26 mouse cellular contexts compared by ENCODE assay signal in genomic region chr10:63063365-63063764, GRCm38 (mm10). TPM values are rescaled to one million over a fixed set of nuclear protein-coding genes. Genes with fewer than 3 reads are reported as not detected.
DNase-seq lines count a peak whose midpoint lies in the region; ATAC-seq and TF ChIP-seq lines count a peak whose summit lies in the region.
"Had no signal": no experiment of that assay in that cellular context is flagged by ENCODE, and none has a peak within 500 bp of the region (broad histone marks: within the 10 kb centered on the region; RNA-seq: fewer than 3 reads in every experiment).

No protein-coding gene starts in this region.

- 67% methylated on average over 7 of the region's 7 CpGs for WGBS in hindbrain, embryonic 12.5 days
- WGBS in hindbrain, postnatal 0 days = 68% methylated on average over 7 of the region's 7 CpGs
- 67% methylated on average over 7 of the region's 7 CpGs for WGBS in liver, embryonic 12.5 days (ENCODE audit: insufficient replicate concordance)
- WGBS in liver, embryonic 11.5 days = 75% methylated on average over 7 of the region's 7 CpGs
- 77% methylated on average over 7 of the region's 7 CpGs for WGBS in stomach, embryonic 15.5 days
- WGBS in stomach, postnatal 0 days = 77% methylated on average over 7 of the region's 7 CpGs
- 69% methylated on average over 7 of the region's 7 CpGs for WGBS in midbrain, embryonic 14.5 days

- H3K27ac ChIP-seq in hindbrain, embryonic 12.5 days = no peak overlapping the region
- H3K27ac ChIP-seq in hindbrain, postnatal 0 days = no peak overlapping the region
- H3K27ac ChIP-seq in liver, embryonic 12.5 days = no peak overlapping the region
- H3K27ac ChIP-seq in liver, embryonic 11.5 days (ENCODE audit: low read depth, low read length) = no peak overlapping the region
- no peak overlapping the region for H3K27ac ChIP-seq in stomach, embryonic 15.5 days
- no peak overlapping the region for H3K27ac ChIP-seq in stomach, postnatal 0 days (replicated peaks)
- no peak overlapping the region for H3K27ac ChIP-seq in midbrain, embryonic 14.5 days (replicated peaks; ENCODE audit: low read depth, low read length)
- H3K27ac ChIP-seq: embryonic facial prominence, embryonic 15.5 days; forebrain, embryonic 10.5 days; heart, embryonic 10.5 days; hindbrain, embryonic 13.5 days had no signal

- no peak for DNase-seq in hindbrain, postnatal 0 days (ENCODE audit: low spot score)
- DNase-seq in liver, embryonic 11.5 days (ENCODE audit: low spot score) = no peak
- DNase-seq in stomach, postnatal 0 days (ENCODE audit: low spot score) = no peak
- no peak for DNase-seq in midbrain, embryonic 14.5 days
- DNase-seq in spleen, postnatal 4 days (ENCODE audit: low spot score in 2 of 2) = no peak
- DNase-seq: adrenal gland, adult 2 months; adrenal gland, postnatal 25 days; cerebellum, adult 18-20 months; cerebellum, adult 9-11 months; cerebellum, postnatal 36 days; gastrocnemius, postnatal 10 days; heart, adult 18-20 months; heart, postnatal 10 days; heart, postnatal 4 days had no signal

- H3K36me3 ChIP-seq in hindbrain, embryonic 12.5 days = no peaks in the 10 kb centered on the region
- no peaks in the 10 kb centered on the region for H3K36me3 ChIP-seq in hindbrain, postnatal 0 days (ENCODE audit: insufficient read depth, low read length)
- no peaks in the 10 kb centered on the region for H3K36me3 ChIP-seq in liver, embryonic 12.5 days
- H3K36me3 ChIP-seq in liver, embryonic 11.5 days (ENCODE audit: control insufficient read depth, insufficient read depth, low read length) = no peaks in the 10 kb centered on the region
- no peaks in the 10 kb centered on the region for H3K36me3 ChIP-seq in stomach, embryonic 15.5 days
- H3K36me3 ChIP-seq in stomach, postnatal 0 days (ENCODE audit: control insufficient read depth, insufficient read depth, low read length) = no peaks in the 10 kb centered on the region
- no peaks in the 10 kb centered on the region for H3K36me3 ChIP-seq in midbrain, embryonic 14.5 days (ENCODE audit: control insufficient read depth, insufficient read depth, low read length)
- H3K36me3 ChIP-seq: embryonic facial prominence, embryonic 15.5 days; forebrain, embryonic 10.5 days; heart, embryonic 10.5 days; hindbrain, embryonic 13.5 days had no signal

- no peaks in the 10 kb centered on the region for H3K4me1 ChIP-seq in hindbrain, embryonic 12.5 days
- H3K4me1 ChIP-seq in hindbrain, postnatal 0 days (ENCODE audit: insufficient read depth, low read length) = no peaks in the 10 kb centered on the region
- no peaks in the 10 kb centered on the region for H3K4me1 ChIP-seq in liver, embryonic 12.5 days
- H3K4me1 ChIP-seq in liver, embryonic 11.5 days (replicated peaks; ENCODE audit: control insufficient read depth, insufficient read depth, low read length) = no peaks in the 10 kb centered on the region
- H3K4me1 ChIP-seq in stomach, embryonic 15.5 days = no peaks in the 10 kb centered on the region
- H3K4me1 ChIP-seq in stomach, postnatal 0 days (replicated peaks; ENCODE audit: control insufficient read depth, insufficient read depth) = no peaks in the 10 kb centered on the region; the same call in 1 of the 2 replicates
- H3K4me1 ChIP-seq in midbrain, embryonic 14.5 days (ENCODE audit: control insufficient read depth, insufficient read depth, low read length) = no peaks in the 10 kb centered on the region
- H3K4me1 ChIP-seq: embryonic facial prominence, embryonic 15.5 days; heart, embryonic 10.5 days had no signal

- no peak overlapping the region for H3K9ac ChIP-seq in hindbrain, embryonic 12.5 days
- H3K9ac ChIP-seq in hindbrain, postnatal 0 days (replicated peaks; ENCODE audit: low read length) = no peak overlapping the region
- no peak overlapping the region for H3K9ac ChIP-seq in liver, embryonic 12.5 days
- H3K9ac ChIP-seq in liver, embryonic 11.5 days (ENCODE audit: low read depth, low read length) = no peak overlapping the region
- no peak overlapping the region for H3K9ac ChIP-seq in stomach, embryonic 15.5 days
- H3K9ac ChIP-seq in stomach, postnatal 0 days (ENCODE audit: low read length) = no peak overlapping the region
- H3K9ac ChIP-seq in midbrain, embryonic 14.5 days (replicated peaks; ENCODE audit: low read length) = no peak overlapping the region
- H3K9ac ChIP-seq: embryonic facial prominence, embryonic 15.5 days; hindbrain, embryonic 13.5 days had no signal

- H3K4me2 ChIP-seq in hindbrain, embryonic 12.5 days (replicated peaks) = no peak overlapping the region
- no peak overlapping the region for H3K4me2 ChIP-seq in hindbrain, postnatal 0 days (ENCODE audit: low read depth, low read length)
- H3K4me2 ChIP-seq in liver, embryonic 12.5 days = no peak overlapping the region
- H3K4me2 ChIP-seq in liver, embryonic 11.5 days = no peak overlapping the region
- no peak overlapping the region for H3K4me2 ChIP-seq in stomach, embryonic 15.5 days
- no peak overlapping the region for H3K4me2 ChIP-seq in stomach, postnatal 0 days (replicated peaks; ENCODE audit: low read depth)
- no peak overlapping the region for H3K4me2 ChIP-seq in midbrain, embryonic 14.5 days (ENCODE audit: low read length)
- H3K4me2 ChIP-seq: embryonic facial prominence, embryonic 15.5 days; hindbrain, embryonic 13.5 days had no signal

- no peak overlapping the region for H3K4me3 ChIP-seq in hindbrain, embryonic 12.5 days
- no peak overlapping the region for H3K4me3 ChIP-seq in hindbrain, postnatal 0 days (ENCODE audit: low read length)
- H3K4me3 ChIP-seq in liver, embryonic 12.5 days = no peak overlapping the region
- no peak overlapping the region for H3K4me3 ChIP-seq in liver, embryonic 11.5 days (ENCODE audit: low read depth, low read length)
- H3K4me3 ChIP-seq in stomach, embryonic 15.5 days (replicated peaks) = no peak overlapping the region
- H3K4me3 ChIP-seq in stomach, postnatal 0 days (ENCODE audit: low read depth, low read length) = no peak overlapping the region
- H3K4me3 ChIP-seq in midbrain, embryonic 14.5 days (replicated peaks; ENCODE audit: low read depth, low read length) = no peak overlapping the region
- H3K4me3 ChIP-seq: embryonic facial prominence, embryonic 15.5 days; erythroblast, embryonic 14.5 days; forebrain, embryonic 10.5 days; heart, embryonic 10.5 days; hindbrain, embryonic 13.5 days had no signal

- no peaks in the 10 kb centered on the region for H3K27me3 ChIP-seq in hindbrain, embryonic 12.5 days
- H3K27me3 ChIP-seq in hindbrain, postnatal 0 days (ENCODE audit: insufficient read depth, low read length) = no peaks in the 10 kb centered on the region
- H3K27me3 ChIP-seq in liver, embryonic 12.5 days (replicated peaks) = no peaks in the 10 kb centered on the region
- H3K27me3 ChIP-seq in liver, embryonic 11.5 days (replicated peaks; ENCODE audit: control insufficient read depth, insufficient read depth, low read length) = no peaks in the 10 kb centered on the region
- no peaks in the 10 kb centered on the region for H3K27me3 ChIP-seq in stomach, embryonic 15.5 days (replicated peaks)
- no peaks in the 10 kb centered on the region for H3K27me3 ChIP-seq in stomach, postnatal 0 days (ENCODE audit: control insufficient read depth, insufficient read depth, low read length)
- no peaks in the 10 kb centered on the region for H3K27me3 ChIP-seq in midbrain, embryonic 14.5 days (ENCODE audit: control insufficient read depth, insufficient read depth, low read length)
- H3K27me3 ChIP-seq: embryonic facial prominence, embryonic 15.5 days; hindbrain, embryonic 13.5 days had no signal

- no peak for TF ChIP-seq CTCF in hindbrain, postnatal 0 days (IDR thresholded peaks at IDR 0.05; ENCODE audit: low read depth)
- no peak for TF ChIP-seq CTCF in stomach, postnatal 0 days (IDR thresholded peaks at IDR 0.05; ENCODE audit: low read depth)

- ATAC-seq in hindbrain, embryonic 12.5 days (ENCODE audit: low FRiP score) = peak; percentile 60; the same call in 1 of the 2 replicates
- no peak for ATAC-seq in hindbrain, postnatal 0 days
- peak; percentile 33; the same call in 1 of the 2 replicates for ATAC-seq in liver, embryonic 12.5 days
- ATAC-seq in liver, embryonic 11.5 days (replicated peaks; ENCODE audit: low FRiP score) = no peak
- 0 out of 2 replicates have a peak, but pooled peaks have one; percentile 12 for ATAC-seq in stomach, embryonic 15.5 days (ENCODE audit: insufficient read depth, low FRiP score, low read depth)
- ATAC-seq in stomach, postnatal 0 days (ENCODE audit: low FRiP score, low TSS enrichment) = no peak
- ATAC-seq in midbrain, embryonic 14.5 days (ENCODE audit: low FRiP score, low TSS enrichment) = peak; percentile 48; the same call in 1 of the 2 replicates
- ATAC-seq: forebrain, embryonic 16.5 days had no signal

- no peak for TF ChIP-seq EP300 in stomach, postnatal 0 days (optimal IDR thresholded peaks at IDR 0.05)

- no peaks in the 10 kb centered on the region for H3K9me3 ChIP-seq in hindbrain, embryonic 12.5 days (replicated peaks)
- no peaks in the 10 kb centered on the region for H3K9me3 ChIP-seq in hindbrain, postnatal 0 days (ENCODE audit: low read length)
- no peaks in the 10 kb centered on the region for H3K9me3 ChIP-seq in liver, embryonic 12.5 days (replicated peaks)
- H3K9me3 ChIP-seq in liver, embryonic 11.5 days (ENCODE audit: control insufficient read depth, low read length) = no peaks in the 10 kb centered on the region
- H3K9me3 ChIP-seq in stomach, embryonic 15.5 days = no peaks in the 10 kb centered on the region
- no peaks in the 10 kb centered on the region for H3K9me3 ChIP-seq in stomach, postnatal 0 days (ENCODE audit: control insufficient read depth, low read length)
- no peaks in the 10 kb centered on the region for H3K9me3 ChIP-seq in midbrain, embryonic 14.5 days (ENCODE audit: control insufficient read depth, low read length)
- H3K9me3 ChIP-seq: embryonic facial prominence, embryonic 15.5 days; forebrain, embryonic 10.5 days; heart, embryonic 10.5 days; hindbrain, embryonic 13.5 days had no signal

RNA-seq across cellular contexts. Expression of gene Pbld1, which starts 3.4 kb away (rescaled TPM):
- polyA plus RNA-seq in hindbrain, embryonic 12.5 days (2016; fragmentation: Nextera tagmentation; extraction: Ambion mirVana) = 0.79 and 0.83 TPM in 2 replicates
- 0.22 and 18.2 TPM in 2 replicates for total RNA-seq in hindbrain, postnatal 0 days (2014; rRNA removed)
- polyA plus RNA-seq in hindbrain, postnatal 0 days (2015; fragmentation: Nextera tagmentation; extraction: Ambion mirVana) = 0.63 and 0.88 TPM in 2 replicates
- polyA plus RNA-seq in liver, embryonic 12.5 days (2016; fragmentation: Nextera tagmentation; extraction: Ambion mirVana) = 1.7 and 2.2 TPM in 2 replicates
- polyA plus RNA-seq in liver, embryonic 11.5 days (2014; fragmentation: Nextera tagmentation; extraction: Ambion mirVana) = 1.9 and 2.5 TPM in 2 replicates
- polyA plus RNA-seq in stomach, embryonic 15.5 days (2015; fragmentation: Nextera tagmentation; extraction: Ambion mirVana) = 6.5 and 8.3 TPM in 2 replicates
- 1.2 TPM in 2 replicates for polyA plus RNA-seq in stomach, postnatal 0 days (2015; fragmentation: Nextera tagmentation; extraction: Ambion mirVana)
- polyA plus RNA-seq in midbrain, embryonic 14.5 days (2014; fragmentation: Nextera tagmentation; extraction: Ambion mirVana) = 0.58 and 0.93 TPM in 2 replicates
- polyA plus RNA-seq: erythroblast, embryonic 14.5 days had no signal

RNA-seq across cellular contexts. Expression of gene Atoh7, which starts 36.1 kb away (rescaled TPM):
- 0.62 and 1.1 TPM in 2 replicates for polyA plus RNA-seq in hindbrain, embryonic 12.5 days (2016; fragmentation: Nextera tagmentation; extraction: Ambion mirVana)
- total RNA-seq in hindbrain, postnatal 0 days (2014; rRNA removed) = 10.5 and 13.8 TPM in 2 replicates
- polyA plus RNA-seq in hindbrain, postnatal 0 days (2015; fragmentation: Nextera tagmentation; extraction: Ambion mirVana) = 14.7 and 15.4 TPM in 2 replicates
- polyA plus RNA-seq in liver, embryonic 12.5 days (2016; fragmentation: Nextera tagmentation; extraction: Ambion mirVana) = not detected in 2 replicates
- polyA plus RNA-seq in liver, embryonic 11.5 days (2014; fragmentation: Nextera tagmentation; extraction: Ambion mirVana) = not detected in 2 replicates
- 0.08 and 0.23 TPM in 2 replicates for polyA plus RNA-seq in stomach, embryonic 15.5 days (2015; fragmentation: Nextera tagmentation; extraction: Ambion mirVana)
- polyA plus RNA-seq in stomach, postnatal 0 days (2015; fragmentation: Nextera tagmentation; extraction: Ambion mirVana) = 0.18 TPM in 1 of 2 replicates, not detected in the other
- polyA plus RNA-seq in midbrain, embryonic 14.5 days (2014; fragmentation: Nextera tagmentation; extraction: Ambion mirVana) = 1.4 and 2.5 TPM in 2 replicates
- total RNA-seq: adrenal gland, adult 2 months; adrenal gland, postnatal 25 days; ES-E14; gastrocnemius, postnatal 4 days; heart, adult 18-20 months; heart, postnatal 10 days; heart, postnatal 4 days had no signal
- polyA plus RNA-seq: adrenal gland, adult 2 months; erythroblast, embryonic 14.5 days; heart, embryonic 10.5 days; heart, embryonic 14.5 days had no signal

RNA-seq across cellular contexts. Expression of gene Pbld2, which starts 39.2 kb away (rescaled TPM):
- polyA plus RNA-seq in hindbrain, embryonic 12.5 days (2016; fragmentation: Nextera tagmentation; extraction: Ambion mirVana) = 0.64 and 1.3 TPM in 2 replicates
- total RNA-seq in hindbrain, postnatal 0 days (2014; rRNA removed) = 0.47 and 1.7 TPM in 2 replicates
- polyA plus RNA-seq in hindbrain, postnatal 0 days (2015; fragmentation: Nextera tagmentation; extraction: Ambion mirVana) = 0.60 and 1.4 TPM in 2 replicates
- polyA plus RNA-seq in liver, embryonic 12.5 days (2016; fragmentation: Nextera tagmentation; extraction: Ambion mirVana) = 1.2 and 1.4 TPM in 2 replicates
- polyA plus RNA-seq in liver, embryonic 11.5 days (2014; fragmentation: Nextera tagmentation; extraction: Ambion mirVana) = 0.73 and 1.2 TPM in 2 replicates
- polyA plus RNA-seq in stomach, embryonic 15.5 days (2015; fragmentation: Nextera tagmentation; extraction: Ambion mirVana) = 4.7 and 6.5 TPM in 2 replicates
- polyA plus RNA-seq in stomach, postnatal 0 days (2015; fragmentation: Nextera tagmentation; extraction: Ambion mirVana) = 14.6 and 15.0 TPM in 2 replicates
- 0.79 and 0.89 TPM in 2 replicates for polyA plus RNA-seq in midbrain, embryonic 14.5 days (2014; fragmentation: Nextera tagmentation; extraction: Ambion mirVana)
- polyA plus RNA-seq: erythroblast, embryonic 14.5 days had no signal

RNA-seq across cellular contexts. Expression of gene Hnrnph3, which starts 39.3 kb away (rescaled TPM):
- polyA plus RNA-seq in hindbrain, embryonic 12.5 days (2016; fragmentation: Nextera tagmentation; extraction: Ambion mirVana) = 230 and 238 TPM in 2 replicates
- total RNA-seq in hindbrain, postnatal 0 days (2014; rRNA removed) = 5.4 and 9.4 TPM in 2 replicates
- 77.7 and 83.9 TPM in 2 replicates for polyA plus RNA-seq in hindbrain, postnatal 0 days (2015; fragmentation: Nextera tagmentation; extraction: Ambion mirVana)
- 37.0 and 43.2 TPM in 2 replicates for polyA plus RNA-seq in liver, embryonic 12.5 days (2016; fragmentation: Nextera tagmentation; extraction: Ambion mirVana)
- polyA plus RNA-seq in liver, embryonic 11.5 days (2014; fragmentation: Nextera tagmentation; extraction: Ambion mirVana) = 52.6 and 57.1 TPM in 2 replicates
- polyA plus RNA-seq in stomach, embryonic 15.5 days (2015; fragmentation: Nextera tagmentation; extraction: Ambion mirVana) = 87.7 and 94.5 TPM in 2 replicates
- polyA plus RNA-seq in stomach, postnatal 0 days (2015; fragmentation: Nextera tagmentation; extraction: Ambion mirVana) = 24.9 and 26.4 TPM in 2 replicates
- polyA plus RNA-seq in midbrain, embryonic 14.5 days (2014; fragmentation: Nextera tagmentation; extraction: Ambion mirVana) = 101 TPM in 2 replicates

Comparison
In these comparisons a context has a peak if more than half of its experiments do, and no peak if none do; other contexts are left out.
1. ATAC-seq: peak in hindbrain, embryonic 12.5 days (single experiment), liver, embryonic 12.5 days (single experiment), stomach, embryonic 15.5 days (single experiment) and midbrain, embryonic 14.5 days (single experiment); none in hindbrain, postnatal 0 days (single experiment), liver, embryonic 11.5 days (single experiment) and stomach, postnatal 0 days (single experiment).